Mouse (Mus musculus) CD4-positive helper T cell, adult 2 months (primary cell): ENCODE data around the gene Drd3.
A peak's percentile ranks its signal among the peaks of the same experiment; 100 is the strongest.

ENCODE experiments used
- DNase-seq: peaks from one replicate; pipeline ENCODE4 v3.0.0-alpha.2; 2012; ENCODE audit warnings: low read depth, missing footprints, low spot score

Drd3 gene

DNA sequence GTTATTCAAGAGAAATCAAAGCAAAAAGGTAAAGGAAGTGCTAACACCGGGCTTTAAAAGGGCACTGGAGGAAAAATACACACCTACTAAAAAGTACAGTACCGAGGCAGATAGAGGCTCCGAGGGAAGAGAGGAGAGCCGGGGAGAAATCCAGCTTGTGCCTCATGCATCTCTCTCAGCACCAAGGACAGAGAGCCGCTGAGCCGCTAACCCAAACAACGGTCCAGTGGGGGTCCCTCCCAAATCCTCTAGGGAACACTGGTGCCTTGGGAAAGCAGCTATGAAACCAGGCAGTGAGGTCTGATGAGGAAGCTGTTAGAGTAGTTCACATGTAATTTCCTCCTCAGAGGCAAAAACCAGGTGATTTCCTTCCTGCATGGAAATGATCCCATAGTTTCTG, at the start of gene Drd3:
Gene Drd3 (plus strand): TSS at position 276 of the 400 bp plus-strand sequence.
- no peak for DNase-seq

DNA sequence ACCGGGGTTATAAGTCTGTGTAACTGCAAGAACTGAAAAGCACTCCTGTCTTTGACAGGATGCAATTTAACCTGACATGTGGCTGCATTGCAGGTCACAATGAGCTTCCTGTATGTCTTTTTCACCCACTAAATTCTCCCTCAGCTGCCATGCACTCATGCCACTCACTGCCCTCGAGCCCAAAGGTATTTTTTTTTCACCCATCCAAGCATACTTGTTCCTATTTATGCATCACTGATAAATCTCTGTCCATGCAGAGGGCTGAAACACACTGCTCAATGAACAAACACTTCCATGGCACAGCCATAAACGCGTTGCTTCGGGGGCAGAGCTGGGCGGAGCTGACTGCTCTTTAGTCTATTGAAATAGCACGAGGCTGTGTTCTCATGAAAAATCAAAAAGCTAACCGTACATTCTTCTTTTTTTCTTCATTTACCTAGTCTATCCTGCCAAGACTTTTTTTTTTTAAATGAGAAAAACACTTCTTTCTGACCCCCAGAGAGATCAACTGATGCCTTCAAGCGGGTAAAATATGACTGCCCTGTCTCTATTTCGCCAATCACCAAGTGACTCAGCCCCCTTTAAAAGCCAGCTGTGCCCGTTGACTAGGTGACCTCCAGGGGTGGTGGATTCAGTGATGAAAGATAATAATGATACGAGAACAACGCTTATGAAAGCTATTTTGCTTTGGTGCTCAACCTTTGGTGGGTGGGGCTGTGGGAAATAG, 45.3 kb upstream of the Drd3 start:
- peak; percentile 56 for DNase-seq

DNA sequence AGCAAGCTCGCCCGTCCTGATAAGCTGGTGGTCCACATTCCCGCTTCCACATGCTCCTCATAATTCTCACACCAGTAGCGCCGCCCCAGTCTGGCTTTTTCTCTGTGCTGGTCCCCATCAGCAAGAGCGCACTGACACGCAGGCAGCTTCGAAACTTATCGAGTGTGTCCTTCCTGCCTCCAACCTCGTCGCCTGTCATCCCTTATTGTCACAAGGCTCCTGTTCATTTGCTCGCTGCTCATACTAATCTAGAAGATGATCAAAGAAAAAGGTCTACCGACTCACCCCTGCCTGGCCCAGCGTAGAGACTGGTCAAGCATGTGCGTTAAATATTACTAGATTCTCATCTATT, 44.8 kb upstream of the Drd3 start:
- peak; percentile 78 for DNase-seq

DNA sequence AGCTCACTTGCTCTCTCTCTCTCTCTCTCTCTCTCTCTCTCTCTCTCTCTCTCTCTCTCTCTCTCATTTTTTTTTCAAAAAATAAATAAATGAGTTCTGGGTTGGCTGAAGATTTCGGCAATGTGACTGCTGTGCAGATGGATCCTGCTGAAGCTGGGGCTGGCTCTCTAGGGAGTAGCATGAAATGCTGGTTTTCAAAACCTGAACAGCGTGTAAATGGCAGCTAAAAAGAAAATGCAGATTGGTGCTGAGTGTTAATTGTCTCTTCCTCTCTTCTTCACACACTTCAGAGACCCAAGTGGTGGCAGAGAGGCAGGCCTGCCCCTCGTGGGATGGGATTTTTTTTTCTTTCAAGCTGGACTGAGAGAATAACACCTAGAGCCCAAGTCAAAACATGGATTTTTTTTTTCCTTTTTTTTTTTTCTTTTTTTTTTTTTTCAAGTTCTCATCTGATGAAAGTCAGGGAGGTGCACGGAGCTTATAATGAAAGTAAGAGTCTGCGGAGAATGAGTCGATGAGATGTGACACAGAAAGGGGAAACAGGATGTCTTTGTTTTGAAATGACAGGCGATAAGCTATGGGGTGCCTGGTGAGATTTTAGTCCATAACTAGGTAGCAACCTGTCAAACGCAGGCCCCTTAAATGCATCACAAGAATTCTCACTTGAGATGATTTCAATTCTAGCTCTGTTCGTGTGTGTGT, 44.2 kb upstream of the Drd3 start:
- DNase-seq = peak; percentile 87

DNA sequence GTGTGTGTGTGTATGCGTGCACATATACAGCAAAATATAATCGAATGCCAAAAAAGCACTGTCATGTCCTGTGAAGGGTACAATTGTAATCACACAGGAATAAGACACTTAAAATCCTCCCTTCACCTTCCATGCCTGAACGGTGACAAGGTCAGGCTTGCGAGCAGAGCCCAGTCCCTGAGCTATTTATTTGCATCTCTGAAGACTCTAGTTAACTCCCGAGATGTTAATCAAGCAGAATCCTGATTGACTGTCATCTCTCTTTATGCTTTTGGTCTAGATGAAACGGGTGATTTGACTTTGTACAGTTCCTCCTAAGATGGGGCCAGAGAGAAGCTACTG, 43.7 kb upstream of the Drd3 start:
- DNase-seq = no peak

DNA sequence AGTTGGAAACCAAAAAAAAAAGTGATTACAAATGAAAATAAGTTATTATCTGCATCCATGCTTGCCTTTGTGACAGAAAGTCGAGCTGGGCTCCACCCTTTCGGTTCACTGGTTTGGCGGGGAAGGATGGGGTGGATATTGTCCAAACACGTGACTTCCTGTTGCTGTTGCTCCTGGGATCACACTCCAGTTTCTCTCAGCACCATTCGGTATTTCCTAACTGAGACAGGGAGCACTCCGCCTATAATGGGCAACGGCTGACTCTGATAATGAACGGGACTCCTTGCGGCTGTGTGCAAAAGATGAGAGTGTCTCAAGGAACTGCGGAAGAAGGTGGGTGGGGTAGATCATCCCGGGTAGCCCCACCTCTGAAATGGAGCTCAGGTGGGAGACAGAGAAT, 43.2 kb upstream of the Drd3 start:
- DNase-seq = no peak

DNA sequence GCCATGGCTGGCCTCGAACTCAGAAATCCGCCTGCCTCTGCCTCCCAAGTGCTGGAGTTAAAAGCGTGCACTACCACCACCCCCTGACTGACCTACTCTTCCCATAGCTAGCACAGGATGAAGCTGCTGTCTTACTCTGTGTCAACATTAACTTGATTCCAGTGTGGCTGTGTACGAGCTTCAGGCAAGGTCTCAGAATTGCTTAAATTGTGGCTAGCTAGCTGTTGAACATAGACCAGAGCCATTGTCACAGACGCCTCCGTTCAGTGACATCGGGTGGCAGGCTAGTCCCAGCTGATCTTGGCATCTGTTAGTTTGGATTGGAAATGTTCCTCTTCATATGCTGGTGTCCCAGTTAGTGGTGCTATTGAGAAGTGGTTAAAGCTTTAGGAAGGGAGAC, 42.5 kb upstream of the Drd3 start:
- no peak for DNase-seq

DNA sequence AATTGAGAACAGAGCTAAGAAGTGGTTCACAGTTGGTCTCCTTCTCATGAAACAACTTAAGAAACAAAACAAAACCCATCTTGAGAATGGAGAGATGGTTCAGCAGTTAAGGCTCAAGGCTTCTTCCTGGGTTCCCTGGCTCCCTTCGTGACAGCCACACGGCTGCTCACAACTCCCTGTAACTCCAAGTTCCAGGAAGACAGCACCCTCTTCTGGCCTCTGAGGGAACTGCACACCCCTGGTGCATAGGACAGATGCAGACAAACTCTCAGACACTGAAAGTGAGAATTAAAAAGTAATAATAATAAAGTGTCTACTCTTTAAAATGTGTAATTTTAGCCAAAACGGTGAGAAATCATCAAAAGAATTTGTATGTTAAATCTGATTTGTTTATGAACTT, 29.4 kb upstream of the Drd3 start:
- peak; percentile 53 for DNase-seq

DNA sequence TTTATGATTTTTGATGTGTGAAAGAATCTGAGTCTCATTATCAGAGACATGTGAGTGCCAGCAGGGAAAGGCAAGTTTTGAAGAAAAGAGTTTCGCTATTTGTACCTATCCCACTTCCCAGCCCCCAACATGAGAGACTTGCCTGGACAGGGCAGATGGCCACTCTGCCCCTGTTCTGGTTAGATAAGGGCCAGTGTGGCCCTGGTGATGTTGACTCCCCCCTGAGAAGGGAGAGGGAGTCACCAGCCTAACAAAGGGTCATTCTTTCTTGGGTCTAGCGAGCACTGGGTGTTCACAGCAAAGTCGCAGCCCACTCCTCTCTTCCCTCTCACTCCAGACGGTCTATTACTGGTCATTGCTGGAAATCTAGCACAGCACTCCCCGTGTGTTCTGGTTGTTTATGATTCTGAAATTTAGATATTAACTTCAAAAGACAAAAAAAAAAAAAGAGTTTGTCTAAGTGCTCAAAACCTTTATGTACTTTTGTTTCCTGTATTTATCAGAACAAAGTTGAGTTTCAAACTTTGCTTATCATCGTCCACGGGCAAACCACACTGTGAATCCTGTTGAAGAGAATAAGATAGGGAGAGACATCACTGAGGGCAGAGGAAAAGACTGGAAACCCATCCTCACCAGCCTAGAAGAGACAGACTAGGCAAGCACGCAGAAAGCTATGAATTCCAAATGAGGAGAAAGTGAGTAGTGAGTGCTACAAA, 24.2 kb upstream of the Drd3 start:
- DNase-seq = no peak

DNA sequence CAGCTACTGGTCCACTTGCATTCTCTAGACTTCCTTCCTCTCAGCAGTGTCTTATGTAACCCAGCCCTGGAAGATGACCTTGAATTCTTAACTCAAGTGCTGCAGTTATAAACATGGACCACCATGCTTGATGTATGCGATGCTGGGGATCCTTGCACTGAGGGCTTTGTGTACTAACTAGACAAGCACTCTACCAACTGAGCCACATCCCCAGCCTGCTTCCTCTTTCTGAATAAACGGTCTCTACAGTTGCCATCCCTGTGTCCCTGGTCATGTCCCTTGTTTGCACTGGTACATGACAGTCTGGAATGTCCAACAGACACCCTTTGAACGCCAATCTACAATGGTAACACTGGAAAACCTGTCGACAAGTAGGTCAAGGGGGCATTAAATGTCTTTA, 23.5 kb upstream of the Drd3 start:
- no peak for DNase-seq

DNA sequence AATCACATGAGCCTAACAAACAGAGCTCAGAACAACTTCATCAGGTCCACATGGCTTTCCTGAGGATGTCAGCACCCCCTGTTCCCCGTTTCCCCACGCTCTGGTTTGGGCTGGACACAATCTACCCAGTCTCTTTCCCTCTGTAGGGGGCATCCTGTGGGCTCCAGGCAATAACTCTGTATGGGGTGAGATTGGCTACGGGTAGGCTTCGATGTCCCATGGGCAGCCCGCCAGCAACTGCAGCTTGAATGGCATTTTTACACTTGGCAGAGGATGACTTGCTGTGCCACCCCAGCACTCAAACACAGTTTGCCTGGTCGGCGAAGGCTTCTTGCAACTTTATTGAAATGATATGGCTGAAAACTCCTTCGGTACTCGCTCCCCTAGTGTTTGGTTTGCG, 21.3 kb upstream of the Drd3 start:
- DNase-seq = no peak

DNA sequence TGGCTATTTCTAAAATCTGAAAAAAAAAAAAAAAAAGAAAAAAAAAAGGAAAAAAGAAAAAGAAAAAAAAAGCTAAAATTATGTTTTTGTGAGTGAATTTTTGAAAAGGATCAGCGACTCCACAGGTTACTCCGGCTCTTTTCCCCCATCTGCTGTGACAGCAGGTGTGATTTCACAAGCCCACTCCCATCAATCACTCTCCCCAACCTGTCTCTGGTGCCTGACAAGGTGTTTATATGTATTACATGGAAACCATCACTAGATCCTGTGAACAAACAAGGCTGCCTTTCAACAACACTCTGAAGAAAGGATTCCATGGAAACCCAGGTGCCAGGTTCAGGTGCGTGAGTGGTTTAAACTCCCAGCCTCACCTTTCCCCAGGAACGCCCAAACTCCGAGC, 20.9 kb upstream of the Drd3 start:
- DNase-seq = no peak

DNA sequence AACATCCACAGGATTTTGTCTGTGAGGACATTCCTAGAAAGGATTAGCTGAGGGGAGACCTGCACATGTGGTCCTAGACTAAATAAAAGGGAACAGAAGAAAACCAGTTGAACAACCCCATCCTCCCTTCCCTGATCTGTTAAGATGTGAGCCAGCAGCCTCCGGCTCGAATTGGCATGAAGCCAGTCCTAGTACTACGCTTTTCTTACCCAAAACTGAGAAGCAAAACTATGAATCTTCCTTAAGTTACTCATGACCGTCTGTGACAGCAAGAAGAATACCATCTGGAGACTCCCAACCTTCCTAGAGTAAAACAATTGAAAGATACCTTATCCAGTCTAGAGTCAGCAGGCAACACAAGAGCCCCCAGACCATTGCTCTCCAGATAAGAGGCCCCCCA, 15.9 kb upstream of the Drd3 start:
- no peak for DNase-seq

DNA sequence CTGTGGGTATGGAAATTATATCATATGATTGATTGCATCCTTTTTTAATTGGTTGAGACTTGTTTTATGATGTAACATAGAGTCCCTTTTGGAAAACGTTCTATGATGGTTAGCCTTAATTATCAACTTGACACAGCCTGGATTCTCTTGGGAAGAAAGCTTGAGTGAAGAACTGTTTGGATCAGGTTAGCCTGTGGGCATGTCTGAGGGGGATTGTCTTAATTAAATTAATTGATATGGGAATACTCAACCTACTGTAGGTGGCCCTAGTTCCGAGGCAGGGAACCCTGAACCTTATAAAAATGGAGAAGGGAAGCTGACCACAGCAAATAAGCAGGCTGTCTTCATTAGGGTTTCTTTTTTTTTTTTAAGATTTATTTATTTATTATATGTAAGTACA, 12.9 kb upstream of the Drd3 start:
- no peak for DNase-seq

DNA sequence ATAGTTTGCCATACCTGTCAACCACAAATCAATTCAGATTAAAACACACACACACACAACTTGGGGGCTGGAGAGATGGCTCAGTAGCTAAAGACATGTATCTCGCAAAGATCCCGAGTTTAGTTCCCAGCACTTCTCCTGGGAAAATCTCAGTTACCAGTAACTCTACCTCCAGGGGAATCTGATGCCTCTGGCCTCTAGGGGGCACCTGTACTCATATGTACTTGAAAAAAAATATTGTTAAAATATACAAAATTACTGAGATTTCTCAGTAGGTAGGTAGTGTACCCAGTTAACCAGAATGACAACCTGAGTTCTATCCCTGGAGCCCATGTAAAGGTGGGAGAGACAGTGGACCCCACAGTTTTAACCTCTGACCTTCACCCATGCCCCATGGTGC, 5.4 kb upstream of the Drd3 start:
- DNase-seq = no peak

DNA sequence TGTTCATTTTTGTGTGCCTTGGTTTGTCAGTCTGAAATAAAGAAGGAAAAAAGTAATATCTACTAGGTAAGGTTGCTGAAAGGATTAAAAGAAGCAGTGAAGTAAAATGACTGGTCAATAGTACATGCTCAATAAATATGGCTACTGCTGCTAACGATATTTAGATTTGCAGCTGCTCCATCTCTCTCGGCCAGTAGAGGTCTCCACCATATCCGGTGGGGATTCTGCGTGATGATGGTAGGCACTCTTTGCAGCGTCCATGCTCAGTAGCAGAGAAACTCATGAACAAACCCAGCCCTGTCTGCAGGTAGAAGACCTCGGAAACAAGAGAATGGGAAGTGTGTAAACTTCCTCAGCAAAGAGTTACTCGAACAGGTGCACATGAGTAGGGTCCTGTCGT, 926 bp upstream of the Drd3 start:
- no peak for DNase-seq

DNA sequence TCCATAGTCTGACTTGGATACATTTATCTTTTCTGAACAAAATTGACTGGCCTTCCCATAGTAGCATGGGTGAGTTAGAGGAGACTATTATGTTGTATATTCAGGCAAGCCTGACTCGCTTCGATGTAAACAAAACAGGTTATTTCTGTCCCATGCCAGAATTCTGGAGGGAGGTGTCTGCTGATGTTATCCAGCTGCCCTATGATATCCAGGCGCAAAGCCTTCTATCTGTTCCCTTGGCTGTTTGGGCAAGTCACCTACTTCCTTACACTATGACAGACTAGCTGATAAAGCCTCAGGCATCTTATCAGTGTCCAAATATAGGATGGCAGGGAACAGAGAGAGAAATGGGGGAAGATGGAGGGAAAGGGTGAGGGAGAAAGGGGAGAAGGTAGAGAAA, 18.5 kb downstream of the Drd3 start:
- DNase-seq = no peak

DNA sequence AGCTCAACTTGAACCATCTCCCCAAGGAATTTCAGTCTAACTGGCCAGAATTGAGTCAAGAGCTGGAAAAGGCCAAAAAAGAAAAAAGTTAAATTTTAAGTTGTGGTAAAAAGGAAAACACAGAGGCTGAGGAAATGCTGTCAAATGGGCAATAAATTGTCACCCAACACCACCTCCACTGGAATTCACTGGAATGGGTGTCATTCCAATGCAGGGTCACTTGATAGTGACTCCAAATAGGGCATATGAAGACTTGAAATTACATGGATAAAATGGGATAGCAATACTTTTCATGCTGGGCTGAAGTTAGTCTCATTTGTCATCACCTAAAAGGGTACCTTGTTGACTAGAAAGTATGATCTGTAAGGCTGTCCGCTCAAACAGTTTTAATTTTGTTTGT, 18.9 kb downstream of the Drd3 start:
- DNase-seq = no peak

DNA sequence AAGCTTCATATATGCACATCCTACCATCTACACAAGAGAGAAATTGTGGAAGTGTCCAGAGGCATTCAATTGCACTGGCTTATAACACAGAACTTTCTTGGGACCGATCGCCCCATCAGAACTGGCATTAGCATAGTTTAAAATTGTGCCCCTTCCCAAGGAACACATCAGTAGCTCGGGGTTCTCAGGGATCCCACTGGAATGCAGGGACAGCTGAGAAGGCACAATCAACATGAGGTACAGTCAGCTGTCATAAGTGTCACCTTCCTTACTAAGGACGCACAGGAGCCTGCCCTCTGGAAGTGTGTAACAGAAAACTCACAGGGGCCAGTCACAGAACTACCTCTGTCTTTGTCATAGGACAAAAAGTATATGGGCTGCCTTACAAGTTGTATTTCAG, 19.7 kb downstream of the Drd3 start:
- no peak for DNase-seq

DNA sequence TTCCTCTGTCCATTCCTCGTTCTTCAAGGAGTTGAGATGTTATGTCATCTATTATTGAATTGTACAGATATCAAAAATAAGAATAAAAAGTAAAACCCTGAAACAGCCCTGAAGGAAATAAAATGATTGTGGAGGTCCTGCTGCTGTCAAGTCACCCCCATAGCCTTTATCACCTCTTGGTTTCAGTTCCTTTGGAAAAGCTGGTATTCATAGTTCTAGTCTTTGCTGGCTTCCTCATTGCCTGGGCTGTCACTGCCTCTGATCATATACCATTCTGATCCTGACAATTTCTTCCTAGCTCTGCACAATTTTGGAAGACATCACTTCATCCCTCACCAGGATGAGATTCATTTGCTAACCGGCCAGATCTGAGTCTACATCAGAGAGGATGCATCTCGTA, 23.1 kb downstream of the Drd3 start:
- no peak for DNase-seq

DNA sequence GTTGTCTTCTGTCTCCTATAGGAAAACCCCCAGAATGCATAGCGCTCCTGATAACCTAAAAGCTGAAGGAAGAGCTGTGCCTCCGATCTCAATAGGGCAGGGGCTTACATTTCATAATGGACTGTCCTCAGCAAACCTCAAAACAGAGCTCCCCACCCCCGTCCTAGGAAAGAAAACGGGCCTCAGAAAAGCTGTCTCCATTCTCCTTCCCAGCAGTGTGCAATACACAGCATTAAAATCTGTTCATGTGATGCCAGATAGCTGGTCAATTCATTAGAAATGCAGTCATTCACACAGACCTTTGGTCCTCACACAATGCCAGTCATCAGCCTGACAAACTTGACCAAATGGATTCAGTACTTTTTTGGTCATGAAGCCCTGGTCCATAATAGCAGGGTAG, 45.7 kb downstream of the Drd3 start:
- DNase-seq = no peak

DNA sequence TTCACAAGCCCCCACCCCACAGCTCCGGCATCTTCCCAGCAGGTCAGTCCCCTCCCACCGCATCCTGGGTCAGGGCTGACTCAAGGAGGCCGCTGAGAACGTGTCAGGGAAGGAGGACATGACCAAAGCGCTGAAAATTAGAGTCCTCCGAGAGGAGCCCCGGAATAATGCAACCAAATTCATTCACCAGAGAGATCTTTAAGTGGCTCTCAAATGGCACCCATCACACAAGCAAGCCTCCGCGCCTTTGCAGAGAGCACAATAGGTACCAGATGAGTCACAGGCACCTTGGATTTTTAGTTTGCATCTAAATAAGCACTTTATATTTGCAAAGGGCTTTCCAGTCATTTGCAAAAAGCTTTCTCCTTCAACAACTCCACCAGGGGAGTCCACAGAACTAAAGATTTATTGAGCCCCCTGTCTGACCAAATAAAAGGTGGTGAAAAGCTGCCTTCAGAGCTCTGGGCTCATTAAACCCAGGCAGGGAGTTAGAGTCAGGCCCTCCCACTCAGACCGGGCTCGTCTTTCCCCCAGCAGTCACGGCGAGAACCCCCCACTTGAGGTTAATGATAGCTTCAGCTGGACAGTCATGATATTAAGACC, 46.4 kb downstream of the Drd3 start:
- DNase-seq = no peak

DNA sequence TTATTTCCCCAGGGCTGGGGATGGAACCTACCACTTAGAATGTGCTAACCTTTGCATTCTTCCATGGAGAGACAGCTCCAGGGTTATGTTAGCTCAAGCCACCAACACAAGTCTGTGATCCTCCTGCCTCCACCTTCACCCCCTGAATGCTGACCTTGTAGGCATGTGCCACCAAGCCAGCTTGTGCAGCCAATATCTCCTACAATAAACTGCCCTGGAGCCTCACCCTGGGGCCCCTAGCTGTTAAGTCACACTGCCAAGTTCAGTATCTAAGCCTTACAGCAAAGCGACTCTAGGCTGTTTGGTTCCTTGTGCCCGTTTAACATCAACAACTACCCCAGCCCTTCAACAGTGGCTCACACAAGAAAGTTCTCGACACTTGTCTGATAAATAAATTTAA, 47.3 kb downstream of the Drd3 start:
- no peak for DNase-seq
